Mouse (Mus musculus) bone marrow, adult 2 months (tissue): ENCODE measurements around the gene Nxpe5.

Experiments
- CTCF ChIP-seq: fragments of 200-500 bp; IDR thresholded peaks from 2 replicates; pipeline ENCODE4 v1.5.1; 2011; ENCODE audit warnings: low read length, control low read depth; ENCODE audit not compliant: control insufficient read depth, insufficient read depth
- POLR2A ChIP-seq: fragments of 200-500 bp; IDR thresholded peaks from 2 replicates; pipeline ENCODE4 v1.6.1; 2011; ENCODE audit warnings: low read depth, mild to moderate bottlenecking, control low read depth, low read length, borderline replicate concordance; ENCODE audit not compliant: control insufficient read depth

DNA sequence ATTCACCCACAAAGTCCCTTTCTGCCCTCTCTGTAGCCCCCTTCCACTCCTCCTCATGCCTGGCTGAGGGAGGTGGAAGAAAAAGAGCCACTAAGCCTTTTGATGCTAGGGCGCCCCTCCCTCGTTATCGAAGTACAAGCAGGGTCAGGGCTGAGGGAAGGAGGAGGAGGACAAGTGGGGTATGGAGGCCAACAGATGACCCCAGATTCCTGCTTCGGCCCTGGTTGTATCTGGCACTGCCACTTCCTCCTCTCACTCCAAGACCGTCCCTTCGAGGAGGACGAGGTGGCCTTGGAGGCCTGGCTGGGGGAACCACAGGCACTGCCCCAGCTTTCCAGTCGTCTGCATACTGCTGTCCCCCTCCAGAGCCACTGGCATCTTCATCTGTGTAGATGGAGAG, 48.5 kb downstream of the Nxpe5 start:
- no peak for TF ChIP-seq CTCF
- TF ChIP-seq POLR2A: no peak
